Mouse (Mus musculus) c-Kit-negative CD71-positive TER-119-positive erythroid progenitor cells, embryonic 14.5 days (primary cell): Measurements from ENCODE around the gene D430041D05Rik.

Experiments used
- DNase-seq: peaks from one replicate; pipeline ENCODE4 v3.0.0-alpha.2; 2013; ENCODE audit warnings: low read depth, low spot score

The D430041D05Rik gene

DNA sequence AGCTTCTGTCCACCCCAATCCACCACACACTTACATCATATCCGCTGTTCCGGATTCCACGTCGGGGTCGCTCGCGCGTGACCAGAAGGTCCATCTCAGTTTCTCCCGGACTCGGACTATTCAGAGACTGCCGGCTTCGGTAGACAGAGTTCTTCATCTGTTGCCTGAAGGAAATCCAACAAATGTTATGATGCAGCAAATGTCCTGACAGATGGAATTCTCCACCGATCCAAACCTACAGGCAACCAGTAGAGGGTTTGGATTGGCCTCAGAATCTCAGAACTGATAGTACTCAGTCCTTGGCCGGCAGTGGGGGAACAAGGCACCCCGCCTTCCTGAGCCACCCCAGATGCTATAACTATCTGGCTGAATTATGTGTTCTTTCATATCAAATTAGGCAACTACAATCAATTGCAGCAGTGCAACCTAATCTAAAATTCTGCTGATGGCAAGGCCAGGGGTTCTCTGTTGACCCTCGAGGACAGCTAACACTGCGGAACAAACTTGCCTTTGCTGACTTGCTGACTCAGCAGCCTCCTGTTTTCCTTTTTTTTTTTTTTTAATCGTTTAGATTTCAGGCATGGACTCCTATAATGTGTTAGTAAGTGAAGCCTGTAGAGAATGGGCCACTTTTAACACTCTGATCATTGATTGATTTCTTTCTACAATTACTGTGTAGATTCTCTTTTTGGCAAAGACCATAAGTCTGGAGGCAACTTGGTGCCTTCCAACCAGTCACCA, 218.2 kb downstream of the D430041D05Rik start:
- DNase-seq = no peak

DNA sequence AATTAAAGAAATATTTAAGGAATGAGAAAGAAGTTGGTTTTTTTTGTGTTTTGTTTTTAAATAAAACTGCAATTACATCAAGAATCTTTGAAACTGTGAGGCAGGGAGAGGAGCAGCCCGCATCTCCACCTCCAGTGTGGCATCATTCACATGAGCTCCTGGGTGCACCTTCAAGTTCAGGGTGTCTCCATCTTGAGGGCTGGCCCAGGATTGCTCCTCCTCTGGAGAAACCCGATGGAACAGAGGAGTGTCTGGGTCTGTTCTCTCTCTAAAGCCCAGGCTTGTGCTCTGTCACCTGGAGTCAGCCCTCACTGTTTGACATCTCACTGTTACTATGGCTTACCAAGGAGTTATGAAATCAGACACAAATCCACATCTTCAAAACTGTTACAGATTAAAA, 219.1 kb downstream of the D430041D05Rik start:
- no peak for DNase-seq

DNA sequence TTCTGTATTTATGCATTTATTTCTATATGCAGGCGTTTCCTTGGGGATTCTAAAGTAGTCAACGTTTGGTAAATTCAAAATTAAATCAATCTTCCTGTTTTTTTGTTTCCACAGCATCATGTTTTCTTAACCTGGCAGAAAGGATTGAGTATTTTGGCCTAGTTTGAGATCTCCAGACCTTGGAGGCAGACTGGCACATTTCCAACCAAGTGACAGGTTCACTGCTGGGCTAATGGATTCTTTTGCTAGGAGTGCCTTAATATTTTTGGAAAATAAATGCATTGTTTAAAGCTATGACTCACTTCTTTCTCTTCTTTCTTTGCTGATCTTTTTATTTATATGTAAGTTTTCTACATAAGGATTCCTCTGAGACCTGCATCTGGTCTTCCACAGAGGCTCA, 222.0 kb downstream of the D430041D05Rik start:
- DNase-seq = no peak

DNA sequence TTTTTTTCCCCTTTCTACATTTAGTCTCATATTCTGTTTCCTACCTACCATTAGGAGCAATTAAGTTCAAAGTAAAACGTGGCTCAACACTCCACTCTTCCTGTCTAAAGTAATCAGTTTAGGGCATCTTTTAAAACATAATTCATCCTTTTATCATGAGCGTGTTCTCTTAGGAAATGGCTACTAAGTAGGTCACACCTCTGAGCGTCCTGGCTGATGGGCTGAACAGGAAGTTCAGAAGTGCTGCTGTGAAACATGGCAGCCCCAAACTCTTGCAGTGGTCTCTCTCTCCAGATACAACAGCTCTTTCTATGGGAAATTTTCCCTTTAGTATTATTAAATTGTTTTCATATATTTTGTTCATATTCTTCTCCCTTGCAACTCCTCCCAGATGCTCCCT, 223.7 kb downstream of the D430041D05Rik start:
- DNase-seq = no peak

DNA sequence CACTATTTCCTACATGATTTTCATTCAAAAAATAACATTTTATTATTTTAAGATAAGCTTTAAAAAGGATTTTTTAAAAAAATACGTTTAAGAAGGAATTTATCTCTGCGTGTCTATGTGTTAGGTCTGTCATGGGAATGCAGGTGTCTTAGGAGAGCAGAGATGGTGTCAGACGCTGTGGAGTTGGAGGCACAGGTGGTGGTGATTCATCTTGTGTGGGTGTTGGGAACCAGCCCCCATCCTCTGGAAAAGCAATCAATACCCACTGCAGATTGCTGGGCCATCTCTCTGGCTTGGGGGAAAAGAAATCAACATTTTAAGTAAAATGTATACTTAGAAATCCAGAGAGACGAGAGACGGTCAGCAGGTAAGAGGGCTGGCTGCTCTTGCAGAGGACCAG, 225.2 kb downstream of the D430041D05Rik start:
- DNase-seq = no peak

DNA sequence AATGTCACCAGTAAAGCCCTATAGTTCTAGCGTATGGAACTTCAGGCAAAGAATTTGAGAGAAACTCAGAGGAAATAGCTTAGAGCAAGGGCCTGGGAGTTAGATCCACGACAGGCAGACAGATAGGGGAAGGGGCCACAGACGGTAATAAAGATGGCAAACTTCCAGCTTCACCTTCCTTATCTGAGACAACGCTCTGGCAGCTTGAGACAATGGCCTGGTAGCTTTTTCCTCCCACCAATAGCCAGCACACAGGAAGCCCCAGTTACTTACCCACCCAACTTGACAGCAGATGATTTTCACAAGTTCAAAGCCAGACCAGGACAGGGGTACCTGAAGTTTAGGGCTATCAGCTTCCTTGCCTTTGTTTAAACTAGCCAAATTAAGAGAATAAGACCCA, 226.5 kb downstream of the D430041D05Rik start:
- no peak for DNase-seq

DNA sequence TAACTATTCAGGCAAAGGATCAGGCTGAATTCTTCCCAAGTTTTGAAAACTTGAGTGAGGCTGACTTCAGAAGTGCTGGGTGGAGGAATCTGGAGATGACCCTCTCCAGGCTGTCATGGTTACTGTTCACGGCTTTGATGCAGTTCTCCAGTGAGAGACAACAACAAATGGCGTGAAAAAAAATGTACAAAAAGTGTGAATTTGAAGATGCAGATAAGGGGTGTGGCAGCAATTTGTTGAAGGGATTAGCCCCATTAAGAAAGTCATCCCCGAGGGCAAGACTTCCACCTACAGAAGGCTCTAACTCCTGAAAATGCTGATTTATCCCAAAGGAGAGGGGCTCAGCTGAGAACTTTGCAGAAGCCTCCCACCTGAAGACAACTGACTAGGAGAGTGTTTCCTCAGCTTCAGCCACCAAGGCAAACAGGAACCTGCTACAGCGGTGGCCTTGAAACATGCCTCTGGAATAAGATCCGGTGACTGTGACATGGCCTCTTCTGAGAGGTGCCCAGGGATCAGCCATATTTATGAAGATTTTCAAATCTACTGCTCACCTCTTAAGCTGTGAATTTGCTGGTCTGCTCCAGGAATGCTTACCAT, 227.5 kb downstream of the D430041D05Rik start:
- no peak for DNase-seq

DNA sequence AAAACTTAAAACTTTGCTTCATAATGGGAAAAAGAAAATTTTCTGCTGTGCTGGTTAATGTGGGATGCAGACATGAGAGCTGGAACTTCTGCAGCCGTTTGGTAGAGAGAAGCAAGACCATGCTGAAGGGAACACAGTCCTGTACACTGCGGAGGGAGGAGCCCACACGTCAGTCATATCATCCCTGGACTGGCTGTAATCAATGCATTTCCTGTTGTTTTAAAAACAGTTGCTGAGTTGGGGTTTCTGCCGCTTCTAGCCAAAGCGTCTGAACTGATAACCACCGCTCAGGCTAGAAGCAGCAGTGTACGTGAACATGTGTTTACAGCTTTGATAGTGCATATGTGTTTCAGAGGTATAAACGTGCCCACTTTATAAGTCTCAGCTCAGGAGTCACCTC, 231.2 kb downstream of the D430041D05Rik start:
- DNase-seq = no peak

DNA sequence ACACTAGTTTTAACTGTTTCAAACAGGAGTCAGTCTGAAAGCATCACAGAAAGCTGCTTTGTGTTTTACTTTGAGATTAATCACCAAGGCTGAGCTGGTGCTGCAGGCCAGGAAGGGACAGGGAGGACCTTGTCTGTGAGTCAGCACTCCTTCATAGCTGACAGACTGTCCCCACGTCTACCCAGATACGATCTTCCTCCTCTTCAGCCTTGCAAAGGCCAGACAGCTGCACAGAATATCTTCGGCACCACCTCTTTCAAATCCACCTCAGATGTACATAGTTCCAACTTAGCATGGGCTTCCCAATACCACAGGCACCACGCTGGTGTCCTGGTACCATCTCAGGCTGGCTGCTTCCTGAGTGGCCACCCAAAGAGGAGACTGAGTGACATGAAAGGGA, 232.6 kb downstream of the D430041D05Rik start:
- DNase-seq = no peak

DNA sequence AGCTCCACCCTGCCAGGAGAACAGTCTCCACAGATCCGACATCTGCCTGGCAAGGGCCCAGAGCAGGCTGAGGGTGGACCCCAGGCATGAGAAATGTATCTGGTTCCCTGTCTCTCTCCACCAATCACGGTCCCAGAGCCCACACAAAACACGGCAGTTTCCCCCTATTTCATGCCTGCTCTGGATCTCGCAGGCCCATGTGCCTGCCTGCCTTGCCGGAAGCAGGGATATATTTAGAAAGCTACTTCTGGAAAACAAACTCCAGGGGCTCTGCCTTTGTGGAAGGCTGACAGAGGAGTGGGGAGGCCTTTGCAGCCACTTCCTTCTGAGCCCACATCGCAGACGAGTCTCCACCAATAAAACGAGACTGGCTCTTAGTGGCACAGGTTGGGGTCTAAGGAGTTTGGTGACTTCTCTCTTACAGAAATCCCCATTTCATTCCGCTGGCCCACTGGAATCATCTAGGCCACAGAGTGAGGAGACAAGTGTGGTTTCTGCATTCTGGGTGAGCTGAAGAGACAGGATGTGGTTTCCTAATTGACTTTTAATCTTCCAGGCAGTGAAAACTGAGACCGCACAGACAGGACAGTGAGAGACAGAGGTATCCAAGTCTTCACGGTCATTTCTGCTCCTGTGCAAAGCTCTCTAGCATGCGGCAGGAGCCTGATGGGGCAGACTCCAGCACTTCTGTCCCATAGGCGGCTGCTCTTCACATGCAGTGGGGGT, 233.7 kb downstream of the D430041D05Rik start:
- DNase-seq = no peak

DNA sequence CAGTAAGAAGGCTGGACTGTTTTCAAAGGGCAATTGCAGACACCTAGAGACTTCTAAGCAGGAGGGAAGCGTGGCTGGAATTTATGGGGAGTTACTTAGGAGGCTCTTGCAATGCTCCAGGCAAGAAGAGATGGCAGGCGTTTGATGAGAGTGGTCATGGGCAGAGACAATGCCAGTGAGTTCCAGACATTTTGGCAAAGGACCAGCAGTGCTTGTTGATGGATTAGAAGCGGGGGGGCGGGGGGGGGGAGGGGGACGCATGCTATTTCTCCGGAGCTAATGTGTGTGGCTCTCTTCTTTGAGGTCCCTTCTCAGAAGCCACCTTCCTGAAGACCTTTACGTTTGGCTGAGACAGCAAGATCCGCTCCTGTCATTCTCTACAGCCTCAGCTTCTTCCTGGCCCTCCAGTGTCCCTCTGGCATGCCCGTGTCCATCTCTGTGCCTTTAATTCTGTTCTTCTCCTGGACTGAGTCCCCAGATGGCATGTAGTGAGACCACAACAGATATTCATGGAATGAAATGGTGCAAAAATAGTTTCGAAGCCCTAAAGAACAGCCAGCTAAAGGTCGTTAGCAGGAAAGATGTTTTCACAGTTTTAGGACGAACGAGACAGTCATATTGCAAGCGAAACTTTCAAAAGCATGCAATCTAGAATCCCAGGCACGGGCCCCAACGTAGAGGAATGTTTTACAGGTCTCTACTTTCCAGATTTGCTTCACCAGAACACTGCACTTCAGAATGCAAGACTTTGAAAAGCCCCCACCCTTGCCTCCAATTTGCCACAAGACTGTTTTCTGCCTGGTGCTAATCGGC, 234.4 kb downstream of the D430041D05Rik start:
- DNase-seq = no peak

DNA sequence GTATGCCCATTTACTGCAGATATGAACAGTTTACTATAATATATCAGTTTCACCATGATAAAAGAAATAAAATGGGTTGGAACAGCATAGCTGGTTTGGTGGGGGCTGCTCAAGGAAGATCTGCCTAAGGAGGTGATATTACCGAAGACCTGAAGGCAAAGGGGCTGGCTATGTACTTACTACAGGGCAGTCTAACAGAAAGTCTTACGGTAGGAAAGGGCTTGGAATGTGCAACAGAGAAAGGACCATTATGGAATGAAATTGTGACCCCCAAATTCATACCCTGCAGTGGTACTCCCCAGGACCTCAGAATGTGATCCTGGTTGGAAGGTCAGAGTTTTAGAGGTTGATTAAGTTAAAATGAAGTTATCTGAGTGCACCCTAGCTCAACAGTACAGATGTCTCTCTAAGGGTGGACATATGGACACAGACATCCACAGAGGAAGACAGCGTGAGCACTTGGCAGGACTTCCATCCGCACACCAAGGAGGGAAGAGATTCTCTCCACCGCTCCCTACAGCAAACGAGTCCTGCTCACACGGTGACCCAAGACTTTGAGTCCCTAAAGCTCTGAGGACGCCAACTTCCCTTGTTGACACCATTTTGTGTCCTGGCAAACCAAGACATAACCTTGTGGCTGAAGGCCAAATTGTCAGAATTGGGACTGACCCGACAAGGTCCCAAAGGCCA, 235.2 kb downstream of the D430041D05Rik start:
- DNase-seq = no peak

DNA sequence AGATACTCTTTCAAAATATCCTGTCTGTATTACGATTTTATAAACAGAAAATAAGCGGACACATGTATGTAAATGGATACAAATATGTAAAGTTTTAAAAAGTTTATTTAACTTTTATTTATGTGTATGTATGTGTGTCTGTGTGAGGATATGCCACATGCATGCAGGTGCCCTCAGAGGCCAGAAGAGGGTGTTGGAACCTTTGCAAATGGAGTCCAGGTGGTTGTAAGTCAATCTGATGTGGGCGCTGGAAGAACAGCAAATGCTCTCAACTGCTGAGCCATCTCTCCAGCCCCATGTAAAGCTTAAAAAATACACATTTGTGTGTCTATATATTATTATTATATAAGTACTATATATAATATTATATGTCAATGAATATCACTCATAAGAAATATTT, 237.4 kb downstream of the D430041D05Rik start:
- DNase-seq = no peak

DNA sequence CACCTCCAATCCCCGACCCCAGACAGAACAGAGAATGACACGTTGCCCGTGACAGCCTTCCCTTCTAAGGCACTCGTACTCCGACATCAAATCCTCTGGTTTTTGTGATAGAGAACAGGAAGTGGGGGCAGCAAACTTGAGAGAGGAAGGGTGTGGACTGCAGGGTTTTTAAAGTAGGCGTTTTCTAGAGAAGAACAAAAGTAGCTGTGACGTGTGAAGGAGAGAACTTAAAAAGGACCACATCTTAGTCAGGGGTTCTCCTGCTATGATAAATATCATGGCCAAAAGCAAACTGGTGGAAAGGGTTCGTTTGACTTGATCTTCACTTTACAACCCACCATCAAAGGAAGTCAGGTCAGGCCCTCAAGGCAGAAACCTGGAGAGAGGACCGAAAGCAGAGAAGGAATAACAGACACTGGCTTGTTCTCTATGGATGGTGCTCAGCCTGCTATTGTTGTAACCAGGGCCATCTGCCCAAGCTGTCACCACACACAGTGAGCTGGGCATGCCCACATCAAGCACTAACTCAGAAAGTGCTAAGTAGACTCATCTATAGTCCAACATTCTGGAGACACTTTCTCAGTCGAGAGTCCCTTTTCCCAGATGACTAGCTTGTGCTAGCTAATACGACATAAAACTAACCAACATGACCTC, 238.0 kb downstream of the D430041D05Rik start:
- no peak for DNase-seq

DNA sequence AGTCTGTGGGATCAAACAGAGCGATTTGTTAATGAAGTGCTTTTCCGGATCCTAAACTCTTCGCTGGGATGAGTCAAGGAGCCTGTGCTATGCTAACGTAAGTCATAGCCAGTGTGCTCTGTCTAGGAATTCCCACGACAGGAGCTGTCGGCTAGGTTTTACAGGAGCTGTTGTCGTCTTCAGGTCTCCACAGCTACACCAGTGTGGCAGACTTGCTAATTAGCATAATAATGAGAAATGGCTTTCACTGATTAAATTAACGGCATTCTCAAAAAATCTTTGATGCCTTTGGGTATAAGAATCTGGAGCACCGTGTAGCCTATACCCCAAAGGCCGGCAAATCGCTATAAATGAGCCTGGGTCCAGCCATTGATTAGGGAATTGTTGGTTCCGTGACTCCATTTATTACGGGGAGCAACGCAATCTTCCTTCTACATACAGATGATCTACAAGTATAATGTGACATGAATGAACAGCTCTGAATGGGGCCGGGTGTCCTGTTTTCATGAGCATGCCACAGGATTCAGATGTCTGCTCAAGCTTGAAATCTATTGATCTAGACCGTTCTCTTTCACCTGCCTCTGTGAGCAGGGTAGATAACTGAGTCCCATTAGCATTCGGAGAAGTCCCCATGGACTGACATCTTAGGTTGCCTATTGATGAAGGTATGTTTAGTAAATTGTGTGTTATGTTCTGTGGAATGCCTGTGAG, 242.5 kb downstream of the D430041D05Rik start:
- DNase-seq = no peak

DNA sequence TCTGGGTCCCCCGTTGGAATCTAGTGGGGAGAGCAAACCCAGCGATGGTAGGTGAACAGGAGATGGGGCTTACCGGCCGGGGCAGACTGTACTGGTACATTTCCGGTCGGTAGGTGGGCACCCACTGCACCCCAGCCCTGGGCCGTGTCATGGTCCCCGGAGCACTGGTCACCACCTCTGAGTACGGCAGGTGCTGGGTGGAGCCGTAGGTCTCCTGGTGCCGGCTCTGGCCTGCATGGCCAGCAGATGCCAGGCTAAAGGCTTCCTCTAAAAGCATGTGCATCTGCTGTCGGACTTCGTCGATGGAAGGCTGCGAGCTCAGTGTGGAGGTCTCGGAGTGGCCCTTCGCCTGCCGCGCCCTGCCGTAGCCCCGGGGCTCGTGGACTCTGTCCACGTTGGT, 243.0 kb downstream of the D430041D05Rik start:
- no peak for DNase-seq

DNA sequence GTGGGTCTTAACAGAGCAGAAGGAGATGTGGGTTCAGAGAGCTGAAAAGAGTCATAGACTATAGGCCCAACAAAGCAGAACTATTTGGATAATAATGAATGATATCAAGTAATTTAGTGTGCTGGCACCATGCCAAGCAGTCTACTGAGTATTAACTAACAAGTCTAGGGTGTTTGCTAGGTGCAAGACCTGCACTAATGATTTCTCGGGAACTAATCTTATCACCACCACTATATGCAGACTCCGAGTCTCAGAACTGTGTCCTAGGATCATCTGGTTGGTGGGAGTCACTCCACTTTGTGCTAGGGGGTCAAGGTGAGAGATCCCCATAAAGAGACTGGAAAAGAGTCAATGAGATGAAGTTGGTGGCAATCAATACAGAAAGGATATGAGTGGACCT, 245.2 kb downstream of the D430041D05Rik start:
- no peak for DNase-seq

DNA sequence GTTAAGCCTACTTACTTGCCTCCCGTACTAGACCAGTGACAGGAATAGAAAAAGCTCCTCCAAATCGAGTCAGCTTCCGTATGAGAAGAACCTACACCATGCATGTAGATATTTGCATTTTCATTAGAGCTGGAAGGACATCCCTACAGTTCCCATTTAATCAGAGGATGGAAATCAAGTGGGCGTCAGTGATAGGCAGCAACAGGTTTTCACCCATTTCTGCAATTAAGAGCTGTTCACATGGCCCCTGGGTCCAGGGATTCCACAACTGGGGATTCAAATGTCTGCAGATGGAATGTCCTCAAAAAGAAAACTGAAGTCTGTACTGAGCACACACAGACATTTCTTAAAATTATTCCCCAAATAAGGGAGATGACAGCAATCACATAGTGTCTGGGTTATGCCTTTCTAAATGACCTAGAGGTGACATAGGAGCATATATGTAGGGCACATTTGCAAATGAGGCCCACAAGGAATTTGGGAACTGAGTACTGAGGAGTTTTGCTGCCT, 246.8 kb downstream of the D430041D05Rik start:
- no peak for DNase-seq

DNA sequence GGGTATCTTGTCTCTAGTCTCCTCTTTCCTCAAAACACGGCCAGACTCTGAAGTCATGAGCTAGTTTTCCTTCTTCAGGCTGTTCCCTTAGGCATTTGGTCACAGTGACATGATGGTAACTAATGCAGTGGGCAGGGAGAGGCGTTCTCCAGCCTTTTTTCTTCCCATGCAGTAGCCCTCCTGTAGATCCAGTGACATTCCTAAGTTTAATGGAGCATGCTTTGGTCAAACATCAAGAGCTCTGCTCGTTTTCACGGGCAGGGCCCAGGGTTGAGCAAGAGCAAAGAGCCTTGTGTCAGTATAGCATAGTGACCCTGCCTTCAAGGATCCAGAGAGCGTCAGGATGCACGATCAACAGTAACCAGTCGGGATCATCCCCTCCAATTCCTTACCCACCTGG, 247.4 kb downstream of the D430041D05Rik start:
- no peak for DNase-seq

DNA sequence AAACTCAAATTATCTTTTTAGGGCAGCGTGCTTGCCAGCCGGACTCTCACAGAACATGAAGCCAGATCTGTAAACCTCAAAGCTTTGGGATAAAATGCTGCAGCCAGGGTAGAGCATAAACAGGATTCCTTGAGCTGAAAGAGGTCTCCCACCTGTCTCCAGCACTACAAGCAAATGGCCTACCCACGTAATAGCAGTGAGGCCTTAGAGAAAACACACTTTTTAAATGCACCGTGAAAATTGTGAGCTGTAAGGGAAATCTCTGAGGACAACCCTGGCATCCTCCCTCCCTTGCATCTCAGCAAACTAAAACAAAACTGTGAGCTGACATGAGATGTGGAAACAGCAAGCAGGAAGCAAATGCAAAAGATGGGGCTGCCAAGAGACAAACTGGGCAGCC, 253.0 kb downstream of the D430041D05Rik start:
- DNase-seq = no peak
